Mouse (Mus musculus) neural tube, embryonic 14.5 days (tissue): ENCODE results near the gene Acsl1. TPM values are rescaled to one million over a fixed set of nuclear protein-coding genes. Genes with fewer than 3 reads are reported as not detected.

ENCODE experiments used
- ATAC-seq: fragments of 200-750 bp; cut with Nextera tagmentation; 2 replicates; pipeline ENCODE4 v1.8.0; 2017; ENCODE audit warnings: low read depth, mild to moderate bottlenecking, moderate TSS enrichment, moderate library complexity
- H3K27ac ChIP-seq: fragments of 300-500 bp; sonication (generic); 2 replicates; pipeline ENCODE4 v1.5.1; 2014; ENCODE audit warnings: low read depth, mild to moderate bottlenecking, control low read depth, low read length, moderate library complexity, mixed read lengths
- H3K27me3 ChIP-seq: fragments of 300-500 bp; sonication (generic); 2 replicates; pipeline ENCODE4 v1.6.1; 2014; ENCODE audit warnings: low read length; ENCODE audit not compliant: control insufficient read depth, insufficient read depth
- H3K36me3 ChIP-seq: fragments of 300-500 bp; sonication (generic); 2 replicates; pipeline ENCODE4 v1.6.1; 2014; ENCODE audit warnings: low read length, mixed read lengths; ENCODE audit not compliant: control insufficient read depth, insufficient read depth
- H3K4me1 ChIP-seq: fragments of 300-500 bp; sonication (generic); 2 replicates; pipeline ENCODE4 v1.6.1; 2014; ENCODE audit warnings: low read length; ENCODE audit not compliant: control insufficient read depth, insufficient read depth
- H3K4me2 ChIP-seq: fragments of 300-500 bp; sonication (generic); 2 replicates; pipeline ENCODE4 v1.6.1; 2014; ENCODE audit warnings: mild to moderate bottlenecking, low read depth, low read length, control low read depth
- H3K4me3 ChIP-seq: fragments of 300-500 bp; sonication (generic); 2 replicates; pipeline ENCODE4 v1.5.1; 2014; ENCODE audit warnings: low read depth, low read length, control low read depth, mixed read lengths
- H3K9ac ChIP-seq: fragments of 300-500 bp; sonication (generic); replicated peaks from 2 replicates; pipeline ENCODE4 v1.6.1; 2014; ENCODE audit warnings: low read depth, mild to moderate bottlenecking, control low read depth, low read length, mixed read lengths
- H3K9me3 ChIP-seq: fragments of 300-500 bp; sonication (generic); 2 replicates; pipeline ENCODE4 v1.6.1; 2016; ENCODE audit warnings: low read length; ENCODE audit not compliant: control insufficient read depth
- WGBS: fragments of 180-500 bp; shearing (Covaris S2); extraction: QIAGEN DNeasy Blood & Tissue Kit; methylation state at CpG from one replicate; pipeline ENCODE4 v1.1.7; 2014; 5-methylcytosine and 5-hydroxymethylcytosine counted together
- polyA plus RNA-seq: library from polyadenylated mRNA; unstranded; fragments of >200 nt; fragmentation: Nextera tagmentation; extraction: Ambion mirVana; gene quantifications from 2 replicates; pipeline ENCODE4 v1.2.1, GENCODE M21; 2014

Gene Acsl1
- polyA plus RNA-seq, 1 experiment from 2014 or later: 19.9 TPM

DNA sequence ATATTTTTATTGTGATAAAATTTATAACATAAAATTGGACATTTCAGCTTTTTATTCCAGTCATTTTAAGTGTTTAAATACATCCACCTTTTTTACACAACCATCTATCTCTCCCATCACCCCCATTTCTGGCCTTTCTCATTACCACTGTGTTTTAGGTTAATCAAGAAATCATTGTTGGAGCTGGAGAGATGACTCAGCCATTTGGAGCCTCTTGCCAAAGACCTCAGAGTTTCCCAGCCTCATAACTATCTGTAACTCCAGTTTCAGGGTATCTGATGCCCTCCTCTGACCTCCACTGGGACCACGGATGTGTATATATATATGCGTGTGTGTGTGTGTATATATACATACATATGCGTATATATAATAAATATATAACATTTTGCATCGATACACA lies 80.2 kb downstream of the Acsl1 start:
- no peak; the same call in 1 of the 2 replicates for ATAC-seq
- 53% methylated on average over 4 of the region's 4 CpGs for WGBS
- H3K36me3 ChIP-seq: no peaks in the 10 kb centered on the region
- no peak overlapping the region; the same call in 1 of the 2 replicates for H3K9ac ChIP-seq
- H3K4me2 ChIP-seq: peak overlapping the region; percentile 50
- H3K27ac ChIP-seq: no peak overlapping the region
- no peaks in the 10 kb centered on the region for H3K27me3 ChIP-seq
- peak overlapping the region; percentile 61 for H3K4me3 ChIP-seq
- H3K4me1 ChIP-seq: peaks cover 4% of the 10 kb centered on the region; the same call in 1 of the 2 replicates
- no peaks in the 10 kb centered on the region for H3K9me3 ChIP-seq

DNA sequence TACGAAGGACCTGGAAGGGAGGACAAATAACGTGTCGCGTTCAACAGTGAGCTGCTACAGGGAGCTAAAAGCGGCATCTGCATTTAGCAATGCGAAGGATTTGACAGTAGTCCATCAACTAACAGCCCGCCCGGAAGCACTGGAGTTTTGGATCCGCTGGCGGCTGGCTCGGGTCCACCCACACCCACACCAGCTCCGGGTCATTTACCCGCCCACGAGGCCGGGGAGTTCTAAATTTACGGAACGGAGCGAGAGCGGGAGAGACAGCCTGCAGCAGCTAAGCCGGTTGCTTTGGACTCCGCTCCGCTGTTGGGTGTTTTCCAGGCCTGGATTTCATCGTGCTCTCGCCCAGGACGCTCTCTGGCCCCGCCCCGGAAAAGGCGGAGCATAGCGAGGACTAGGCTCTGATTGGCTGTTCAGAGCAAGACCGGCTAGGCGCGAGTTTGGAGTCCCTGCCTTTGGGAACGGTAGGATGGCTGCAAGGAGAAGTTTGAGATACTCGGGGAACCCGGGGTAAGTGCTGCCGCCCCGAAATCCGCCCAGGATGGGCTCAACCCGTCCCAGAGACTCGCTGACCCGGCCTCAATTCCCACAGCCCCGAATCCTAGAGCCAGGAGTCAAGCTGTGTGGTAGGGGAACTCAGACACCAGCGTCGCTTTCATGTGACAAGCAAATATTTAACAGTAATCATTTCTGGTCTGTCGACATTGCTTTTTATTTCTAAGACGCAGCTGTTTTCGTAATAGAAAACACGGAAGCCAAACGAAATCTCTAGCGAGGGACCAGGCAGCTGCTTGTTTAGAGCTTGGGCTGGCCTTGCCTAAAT lies 81.0 kb downstream of the Acsl1 start, which contains the start of gene Cenpu:
Gene Cenpu, plus strand, starts transcription at position 414 of the 826 bp plus-strand sequence.
- H3K4me1 ChIP-seq: peaks cover 4% of the 10 kb centered on the region; the same call in 1 of the 2 replicates
- peak; percentile 99 for ATAC-seq
- peak within 1 kb of the TSS; percentile 51 for H3K9ac ChIP-seq
- H3K4me2 ChIP-seq: peak within 1 kb of the TSS; percentile 55
- no peaks in the 10 kb centered on the region for H3K36me3 ChIP-seq
- H3K9me3 ChIP-seq: no peaks in the 10 kb centered on the region
- under 1% methylated on average over 50 of the region's 50 CpGs for WGBS
- H3K27me3 ChIP-seq: no peaks in the 10 kb centered on the region
- H3K4me3 ChIP-seq: peak within 1 kb of the TSS; percentile 61
- peak within 1 kb of the TSS; percentile 73 for H3K27ac ChIP-seq

GRCm38 (mm10) chr8:46552441-46552765 lies 81.6 kb downstream of the Acsl1 start:
- H3K4me3 ChIP-seq: peak overlapping the region; percentile 61
- no peak overlapping the region for H3K27ac ChIP-seq
- WGBS: 5% methylated on average over 10 of the region's 10 CpGs
- no peaks in the 10 kb centered on the region for H3K36me3 ChIP-seq
- ATAC-seq: no peak
- H3K9ac ChIP-seq: no peak overlapping the region
- H3K9me3 ChIP-seq: no peaks in the 10 kb centered on the region
- peaks cover 4% of the 10 kb centered on the region; the same call in 1 of the 2 replicates for H3K4me1 ChIP-seq
- H3K27me3 ChIP-seq: no peaks in the 10 kb centered on the region
- H3K4me2 ChIP-seq: peak overlapping the region; percentile 55

GRCm38 (mm10) chr8:46559428-46559827 lies 88.6 kb downstream of the Acsl1 start:
- ATAC-seq: no peak
- H3K4me1 ChIP-seq: no peaks in the 10 kb centered on the region
- 89% methylated on average over 6 of the region's 6 CpGs for WGBS
- H3K4me2 ChIP-seq: no peak overlapping the region
- H3K36me3 ChIP-seq: no peaks in the 10 kb centered on the region
- no peak overlapping the region for H3K4me3 ChIP-seq
- H3K27me3 ChIP-seq: no peaks in the 10 kb centered on the region
- H3K27ac ChIP-seq: no peak overlapping the region
- H3K9me3 ChIP-seq: no peaks in the 10 kb centered on the region
- no peak overlapping the region for H3K9ac ChIP-seq

DNA sequence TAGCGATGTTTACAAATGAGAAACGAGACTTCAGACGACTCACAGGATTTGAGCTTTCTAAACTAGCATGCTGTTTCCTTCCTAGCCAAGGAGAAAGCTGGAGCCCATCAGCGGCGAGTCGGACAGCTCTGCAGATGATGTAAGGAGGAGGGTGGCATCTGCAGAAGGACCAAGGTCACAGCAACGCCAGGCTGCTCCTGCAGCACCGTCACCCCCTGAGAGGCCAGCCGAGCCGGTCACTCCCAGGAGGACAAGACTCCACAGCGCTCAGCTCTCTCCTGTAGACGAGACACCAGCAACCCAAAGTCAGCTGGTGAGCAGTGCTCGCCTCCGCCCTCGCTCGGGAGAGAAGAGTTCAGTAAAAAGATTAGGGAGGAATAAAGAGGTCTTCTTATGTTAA lies 91.5 kb downstream of the Acsl1 start:
- H3K4me2 ChIP-seq: no peak overlapping the region
- H3K4me3 ChIP-seq: no peak overlapping the region
- H3K9me3 ChIP-seq: no peaks in the 10 kb centered on the region
- no peak overlapping the region for H3K27ac ChIP-seq
- 90% methylated on average over 16 of the region's 16 CpGs for WGBS
- H3K4me1 ChIP-seq: no peaks in the 10 kb centered on the region
- no peaks in the 10 kb centered on the region for H3K36me3 ChIP-seq
- H3K9ac ChIP-seq: no peak overlapping the region
- no peaks in the 10 kb centered on the region for H3K27me3 ChIP-seq
- no peak for ATAC-seq

DNA sequence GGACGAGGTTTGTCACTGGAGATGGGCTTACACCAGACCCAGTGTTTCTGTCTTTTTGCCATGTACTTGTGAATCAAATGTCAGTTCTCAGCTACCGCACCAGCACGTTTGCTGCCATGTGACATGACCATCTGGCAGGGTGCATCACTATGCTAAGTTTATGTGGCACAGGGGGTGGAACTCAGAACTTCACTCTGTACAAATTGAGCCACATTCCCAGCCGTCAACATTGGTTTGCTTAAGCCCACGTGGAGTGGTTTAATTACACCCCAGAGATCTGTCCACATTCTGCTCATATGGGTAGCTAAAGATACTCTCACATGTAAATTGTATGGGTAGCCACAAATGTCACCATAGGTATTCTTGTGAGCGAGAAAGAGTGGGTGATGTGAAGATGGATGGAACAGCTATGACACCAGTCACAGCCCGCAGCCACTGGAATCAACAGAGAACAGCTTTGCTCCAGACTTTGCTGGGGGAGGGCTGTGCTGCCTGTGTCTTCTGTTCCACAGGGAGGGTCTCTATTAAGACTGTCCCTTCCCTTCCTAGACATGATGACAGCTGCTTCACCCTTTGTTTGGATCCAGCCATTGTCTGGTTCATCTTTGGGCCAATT lies 96.2 kb downstream of the Acsl1 start:
- no peak overlapping the region for H3K4me3 ChIP-seq
- H3K9ac ChIP-seq: no peak overlapping the region
- H3K36me3 ChIP-seq: no peaks in the 10 kb centered on the region
- 72% methylated on average over 7 of the region's 7 CpGs for WGBS
- no peaks in the 10 kb centered on the region for H3K27me3 ChIP-seq
- no peak overlapping the region for H3K4me2 ChIP-seq
- no peaks in the 10 kb centered on the region for H3K9me3 ChIP-seq
- no peaks in the 10 kb centered on the region for H3K4me1 ChIP-seq
- no peak for ATAC-seq
- H3K27ac ChIP-seq: no peak overlapping the region

GRCm38 (mm10) chr8:46567946-46568345 lies 97.1 kb downstream of the Acsl1 start:
- no peaks in the 10 kb centered on the region for H3K9me3 ChIP-seq
- H3K36me3 ChIP-seq: no peaks in the 10 kb centered on the region
- no peak overlapping the region for H3K27ac ChIP-seq
- no peak for ATAC-seq
- H3K9ac ChIP-seq: no peak overlapping the region
- H3K4me3 ChIP-seq: no peak overlapping the region
- 91% methylated on average over 8 of the region's 8 CpGs for WGBS
- H3K4me1 ChIP-seq: no peaks in the 10 kb centered on the region
- H3K4me2 ChIP-seq: no peak overlapping the region
- no peaks in the 10 kb centered on the region for H3K27me3 ChIP-seq

DNA sequence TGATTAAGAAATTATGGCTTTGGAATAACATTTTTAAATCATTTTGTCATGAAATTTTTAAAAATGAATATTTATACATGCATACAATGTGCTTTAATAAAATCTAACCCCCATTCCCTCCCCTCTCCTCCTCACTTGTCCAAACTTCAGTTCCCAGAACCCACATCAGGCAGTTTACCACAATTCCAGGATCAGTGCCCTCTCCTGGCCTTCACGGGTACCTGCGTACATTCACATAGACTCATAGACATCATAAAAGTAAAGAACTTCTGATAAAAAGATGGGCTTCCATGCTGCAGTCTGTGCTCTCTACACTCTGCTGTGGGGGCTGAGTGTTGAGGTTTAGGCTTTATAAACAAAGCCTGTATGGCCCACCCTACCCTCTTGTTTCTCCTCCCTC lies 98.1 kb downstream of the Acsl1 start:
- H3K4me3 ChIP-seq: no peak overlapping the region
- no peaks in the 10 kb centered on the region for H3K9me3 ChIP-seq
- no peak overlapping the region for H3K9ac ChIP-seq
- H3K4me1 ChIP-seq: no peaks in the 10 kb centered on the region
- H3K27me3 ChIP-seq: no peaks in the 10 kb centered on the region
- whole genome bisulfite sequencing: 87% methylated on average over 2 of the region's 2 CpGs
- no peaks in the 10 kb centered on the region for H3K36me3 ChIP-seq
- no peak overlapping the region for H3K27ac ChIP-seq
- no peak overlapping the region for H3K4me2 ChIP-seq
- no peak for ATAC-seq
